Mouse (Mus musculus) lung, postnatal 0 days (tissue): ENCODE measurements around the gene Ttll5. TPM values are rescaled to one million over a fixed set of nuclear protein-coding genes. Genes with fewer than 3 reads are reported as not detected.

Source experiments
- ATAC-seq: fragments of 200-750 bp; cut with Nextera tagmentation; 2 replicates; pipeline ENCODE4 v1.8.0; 2017; ENCODE audit warnings: moderate library complexity
- DNase-seq: peaks from one replicate; pipeline ENCODE4 v3.0.0-alpha.2; 2016; ENCODE audit warnings: low spot score
- H3K27ac ChIP-seq: fragments of 300-500 bp; sonication (generic); 2 replicates; pipeline ENCODE4 v1.5.1; 2014; ENCODE audit warnings: antibody characterized with exemption, mild to moderate bottlenecking, low read length, mixed read lengths
- H3K27me3 ChIP-seq: fragments of 300-500 bp; sonication (generic); replicated peaks from 2 replicates; pipeline ENCODE4 v1.6.1; 2014; ENCODE audit warnings: low read length, mixed read lengths; ENCODE audit not compliant: insufficient read depth
- H3K36me3 ChIP-seq: fragments of 300-500 bp; sonication (generic); 2 replicates; pipeline ENCODE4 v1.6.1; 2014; ENCODE audit warnings: low read length, mixed read lengths; ENCODE audit not compliant: insufficient read depth
- H3K4me1 ChIP-seq: fragments of 300-500 bp; sonication (generic); 2 replicates; pipeline ENCODE4 v1.6.1; 2014; ENCODE audit warnings: antibody characterized with exemption, low read depth, low read length, mixed read lengths; ENCODE audit not compliant: insufficient read depth
- H3K4me2 ChIP-seq: fragments of 300-500 bp; sonication (generic); replicated peaks from 2 replicates; pipeline ENCODE4 v1.6.1; 2014; ENCODE audit warnings: low read depth, mild to moderate bottlenecking, low read length, moderate library complexity, mixed read lengths
- H3K4me3 ChIP-seq: fragments of 300-500 bp; sonication (generic); 2 replicates; pipeline ENCODE4 v1.5.1; 2014; ENCODE audit warnings: low read depth, low read length
- H3K9ac ChIP-seq: fragments of 300-500 bp; sonication (generic); replicated peaks from 2 replicates; pipeline ENCODE4 v1.6.1; 2014; ENCODE audit warnings: low read depth, mild to moderate bottlenecking
- H3K9me3 ChIP-seq: fragments of 300-500 bp; sonication (generic); 2 replicates; pipeline ENCODE4 v1.6.1; 2016; ENCODE audit warnings: low read length, mixed read lengths
- CTCF ChIP-seq: IDR thresholded peaks from 2 replicates; pipeline ENCODE4 v1.5.1; 2016; ENCODE audit warnings: antibody characterized with exemption, mild to moderate bottlenecking
- EP300 ChIP-seq: IDR thresholded peaks from 2 replicates; pipeline ENCODE4 v1.6.1; 2016; ENCODE audit warnings: antibody characterized with exemption, mild to moderate bottlenecking, control low read depth
- WGBS: fragments of 180-500 bp; shearing (Covaris S2); extraction: QIAGEN DNeasy Blood & Tissue Kit; methylation state at CpG from one replicate; pipeline ENCODE4 v1.1.7; 2014; 5-methylcytosine and 5-hydroxymethylcytosine counted together
- polyA plus RNA-seq: library from polyadenylated mRNA; unstranded; fragments of >200 nt; fragmentation: Nextera tagmentation; extraction: Ambion mirVana; gene quantifications from 2 replicates; pipeline ENCODE4 v1.2.1, GENCODE M21; 2015

Gene Ttll5
- polyA plus RNA-seq, 1 experiment from 2014 or later = 4.9 TPM

DNA sequence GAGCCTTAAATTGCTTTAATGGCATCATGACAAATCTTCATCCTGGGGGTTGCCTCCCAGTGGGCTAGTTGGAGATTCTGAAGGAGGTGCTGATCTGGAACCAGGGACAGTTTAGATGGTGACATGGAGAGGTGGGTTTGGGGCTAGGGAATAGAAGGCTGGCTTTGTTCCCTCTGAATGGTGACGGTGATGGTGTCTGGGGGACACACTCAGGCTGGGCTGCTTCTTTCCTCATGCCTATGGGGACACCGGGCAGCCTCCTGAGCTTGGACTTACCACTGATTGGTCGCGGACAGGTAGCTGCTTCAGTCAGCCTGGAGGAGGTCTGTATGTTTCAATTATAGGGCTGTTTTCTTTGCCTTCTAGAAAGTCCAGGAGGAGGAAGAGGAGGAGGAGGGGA lies 12.8 kb upstream of the Ttll5 start:
- Histone ChIP-seq H3K4me3 (no peak overlapping the region), H3K27me3 (no peaks in the 10 kb centered on the region), H3K9ac (no peak overlapping the region), H3K4me1 (peaks cover 9% of the 10 kb centered on the region), H3K36me3 (peaks cover 11% of the 10 kb centered on the region; the same call in 1 of the 2 replicates), H3K4me2 (no peak overlapping the region), H3K27ac (no peak overlapping the region), H3K9me3 (no peaks in the 10 kb centered on the region)
- TF ChIP-seq CTCF (no peak), EP300 (no peak)
- WGBS = 94% methylated on average over 4 of the region's 4 CpGs
- DNase-seq (no peak), ATAC-seq (no peak)

- H3K27ac ChIP-seq = peak overlapping the region; percentile 38; the same call in 1 of the 2 replicates
- no peaks in the 10 kb centered on the region for H3K9me3 ChIP-seq
- peaks cover 11% of the 10 kb centered on the region; the same call in 1 of the 2 replicates for H3K36me3 ChIP-seq
- no peak overlapping the region for H3K9ac ChIP-seq
- no peak overlapping the region for H3K4me3 ChIP-seq
- H3K27me3 ChIP-seq = no peaks in the 10 kb centered on the region
- ATAC-seq (peak; percentile 92), DNase-seq (peak; percentile 77)
- peaks cover 9% of the 10 kb centered on the region for H3K4me1 ChIP-seq
- WGBS = 27% methylated on average over 2 of the region's 2 CpGs
- TF ChIP-seq EP300 = peak; percentile 72
- no peak for TF ChIP-seq CTCF
- H3K4me2 ChIP-seq = no peak overlapping the region
Measured at GRCm38 (mm10) chr12:85813599-85813998, 10.9 kb upstream of the Ttll5 start.

- WGBS = 69% methylated on average over 9 of the region's 9 CpGs
- TF ChIP-seq EP300 (no peak; the same call in 1 of the 2 replicates), CTCF (peak; percentile 65)
- no peak overlapping the region for H3K4me2 ChIP-seq
Measured at GRCm38 (mm10) chr12:85822051-85822450, 2.4 kb upstream of the Ttll5 start.

DNA sequence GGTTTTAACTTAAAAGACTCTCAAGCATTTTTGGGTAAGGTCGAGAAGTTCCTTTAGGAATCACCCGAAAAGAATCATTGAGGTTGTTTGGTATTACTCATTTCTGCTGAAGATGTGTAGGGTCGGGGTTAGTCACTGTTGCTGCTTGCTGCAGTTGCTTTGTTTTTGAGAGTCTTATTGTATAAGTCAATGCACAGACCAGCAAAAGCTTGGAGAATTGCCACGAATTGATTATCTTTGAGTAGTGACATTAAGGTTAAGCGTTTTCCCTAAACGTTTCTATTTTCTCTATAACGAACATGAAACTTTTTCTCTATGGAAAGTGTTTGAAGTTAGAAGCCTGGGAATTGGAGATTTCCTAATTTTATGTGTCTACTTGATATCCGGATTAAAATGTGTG lies 902 bp downstream of the Ttll5 start:
- Histone ChIP-seq H3K4me1 (peaks cover 9% of the 10 kb centered on the region; the same call in 1 of the 2 replicates), H3K27me3 (no peaks in the 10 kb centered on the region), H3K36me3 (no peaks in the 10 kb centered on the region), H3K27ac (peak overlapping the region; percentile 97), H3K9me3 (no peaks in the 10 kb centered on the region), H3K4me3 (peak overlapping the region; percentile 71), H3K9ac (peak overlapping the region; percentile 62), H3K4me2 (peak overlapping the region; percentile 89)
- WGBS = 6% methylated on average over 8 of the region's 8 CpGs
- DNase-seq = no peak
- ATAC-seq = no peak
- TF ChIP-seq EP300 = no peak

More at GRCm38 (mm10) chr12:85822051-85822450, 2.4 kb upstream of the Ttll5 start:
- Histone ChIP-seq H3K9me3 (no peaks in the 10 kb centered on the region), H3K4me1 (peaks cover 9% of the 10 kb centered on the region; the same call in 1 of the 2 replicates), H3K27ac (peak overlapping the region; percentile 7; the same call in 1 of the 2 replicates), H3K36me3 (no peaks in the 10 kb centered on the region; the same call in 1 of the 2 replicates), H3K27me3 (no peaks in the 10 kb centered on the region), H3K4me3 (no peak overlapping the region), H3K9ac (no peak overlapping the region)
- ATAC-seq (no peak), DNase-seq (peak; percentile 76)

DNA sequence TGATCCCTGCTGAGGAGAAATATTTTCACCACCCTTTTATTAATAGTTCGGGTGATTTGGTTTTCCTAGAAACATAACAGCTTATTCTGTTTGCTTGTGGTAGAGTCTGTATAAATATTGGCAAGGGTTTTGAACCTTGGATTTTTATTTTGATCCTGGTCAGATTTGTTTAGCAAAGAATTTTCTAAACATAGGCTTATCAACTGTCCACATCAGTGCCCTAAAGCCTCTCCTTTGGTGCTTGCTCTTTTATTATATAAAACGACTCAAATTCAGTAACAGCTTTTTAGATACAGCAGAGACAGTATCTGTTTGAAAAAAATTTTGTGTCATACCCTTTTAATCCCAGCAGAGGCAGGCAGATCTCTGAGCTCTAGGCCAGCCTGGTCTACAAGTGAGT lies 1.4 kb downstream of the Ttll5 start:
- no peak overlapping the region for H3K9ac ChIP-seq
- no peak overlapping the region for H3K4me2 ChIP-seq
- 54% methylated on average over 2 of the region's 2 CpGs for WGBS
- H3K9me3 ChIP-seq = no peaks in the 10 kb centered on the region
- H3K4me3 ChIP-seq = no peak overlapping the region
- TF ChIP-seq CTCF (no peak), EP300 (no peak)
- H3K36me3 ChIP-seq = no peaks in the 10 kb centered on the region
- ATAC-seq = no peak
- no peak overlapping the region for H3K27ac ChIP-seq
- H3K4me1 ChIP-seq = peaks cover 9% of the 10 kb centered on the region; the same call in 1 of the 2 replicates
- no peak for DNase-seq
- H3K27me3 ChIP-seq = no peaks in the 10 kb centered on the region

DNA sequence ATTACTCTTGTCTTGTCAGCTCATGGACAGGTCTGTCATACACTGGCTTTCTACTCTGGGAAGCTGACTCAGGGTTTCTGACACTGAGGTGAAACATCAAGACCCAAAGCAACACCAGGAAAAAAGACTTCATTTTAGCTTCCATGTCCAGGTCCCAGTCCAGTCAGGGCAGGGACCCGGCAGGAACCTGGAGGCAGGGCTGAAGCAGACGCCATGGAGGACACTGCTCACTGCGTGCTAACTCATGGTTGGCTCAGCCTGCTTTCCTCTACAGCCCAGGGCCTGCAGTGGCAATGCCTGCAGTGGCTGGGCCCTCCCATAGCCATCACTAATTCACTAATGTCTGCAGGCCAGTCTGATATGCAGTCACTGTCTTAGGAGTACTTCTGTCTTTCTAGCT lies 4.4 kb downstream of the Ttll5 start:
- H3K4me2 ChIP-seq = no peak overlapping the region
- TF ChIP-seq CTCF (no peak), EP300 (no peak)
- H3K36me3 ChIP-seq = peaks cover 10% of the 10 kb centered on the region; the same call in 1 of the 2 replicates
- H3K27ac ChIP-seq = no peak overlapping the region
- no peak for ATAC-seq
- H3K4me3 ChIP-seq = no peak overlapping the region
- H3K4me1 ChIP-seq = peaks cover 3% of the 10 kb centered on the region; the same call in 1 of the 2 replicates
- WGBS = 96% methylated on average over 3 of the region's 3 CpGs
- no peaks in the 10 kb centered on the region for H3K27me3 ChIP-seq
- no peak overlapping the region for H3K9ac ChIP-seq
- DNase-seq = no peak
- no peaks in the 10 kb centered on the region for H3K9me3 ChIP-seq

DNA sequence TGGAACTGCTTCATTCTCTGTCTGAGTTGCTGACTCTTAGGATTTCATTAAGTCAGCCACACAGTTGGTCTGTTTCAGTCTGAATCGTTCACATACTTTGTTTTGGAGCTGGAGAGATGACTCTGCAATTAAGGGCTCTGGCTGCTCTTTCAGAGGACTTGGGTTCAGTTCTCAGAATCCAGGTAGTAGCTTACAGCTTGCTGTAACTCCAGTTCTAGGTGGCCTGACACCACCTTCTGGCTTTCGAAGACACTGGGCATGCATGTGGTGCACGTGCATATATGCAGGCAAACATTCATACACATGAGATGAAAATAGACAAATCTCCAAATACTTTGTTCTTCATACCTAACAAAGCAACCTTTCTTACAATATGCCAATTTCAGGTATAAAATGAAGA lies 5.4 kb downstream of the Ttll5 start:
- H3K36me3 ChIP-seq = peaks cover 10% of the 10 kb centered on the region; the same call in 1 of the 2 replicates
- no peak overlapping the region for H3K27ac ChIP-seq
- no peaks in the 10 kb centered on the region for H3K9me3 ChIP-seq
- WGBS = 87% methylated on average over 3 of the region's 3 CpGs
- TF ChIP-seq CTCF = no peak
- TF ChIP-seq EP300 = no peak
- no peak for ATAC-seq
- H3K27me3 ChIP-seq = no peaks in the 10 kb centered on the region
- DNase-seq = no peak
- no peaks in the 10 kb centered on the region for H3K4me1 ChIP-seq
- no peak overlapping the region for H3K4me2 ChIP-seq
- no peak overlapping the region for H3K4me3 ChIP-seq
- H3K9ac ChIP-seq = no peak overlapping the region
